Mouse (Mus musculus): ENCODE measurements around the gene Gm37240.

Gene Gm37240

DNA sequence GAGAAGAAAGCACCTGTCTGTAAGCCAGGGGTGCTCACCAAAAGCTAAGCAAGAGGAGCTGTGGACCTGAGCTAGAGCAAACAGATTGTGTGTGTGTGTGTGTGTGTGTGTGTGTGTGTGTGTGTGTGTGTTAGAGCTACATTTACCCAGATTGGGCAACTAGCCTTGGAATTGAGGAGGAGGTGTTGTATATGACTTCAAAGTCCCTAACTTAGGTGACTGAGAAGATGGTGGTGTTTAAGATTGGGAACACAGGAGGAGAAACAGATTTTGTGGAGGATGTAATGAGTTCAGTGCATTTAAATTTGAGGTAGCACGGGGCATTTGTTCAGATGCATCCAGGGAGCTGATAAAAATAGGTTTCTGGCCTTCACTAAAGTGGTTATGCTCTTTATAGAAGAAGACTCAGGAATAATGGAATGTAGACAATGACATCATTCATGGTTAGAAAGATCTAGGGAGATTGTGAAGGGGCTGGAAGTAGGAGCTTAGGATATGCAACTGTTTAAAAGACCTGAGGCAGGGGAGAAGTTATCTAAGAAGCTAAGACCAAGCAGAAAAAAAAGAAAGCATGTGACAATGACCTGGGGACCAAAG, 365.9 kb downstream of the Gm37240 start:
- in situ Hi-C loops (cut with MboI; ENCODE audit: low sequenced_read_pairs): no loop called here

- in situ Hi-C loops (cut with MboI; ENCODE audit: low sequenced_read_pairs): no loop called here
These were observed 368.6 kb downstream of the Gm37240 start for GRCm38 (mm10) chr3:85518668-85519067.

DNA sequence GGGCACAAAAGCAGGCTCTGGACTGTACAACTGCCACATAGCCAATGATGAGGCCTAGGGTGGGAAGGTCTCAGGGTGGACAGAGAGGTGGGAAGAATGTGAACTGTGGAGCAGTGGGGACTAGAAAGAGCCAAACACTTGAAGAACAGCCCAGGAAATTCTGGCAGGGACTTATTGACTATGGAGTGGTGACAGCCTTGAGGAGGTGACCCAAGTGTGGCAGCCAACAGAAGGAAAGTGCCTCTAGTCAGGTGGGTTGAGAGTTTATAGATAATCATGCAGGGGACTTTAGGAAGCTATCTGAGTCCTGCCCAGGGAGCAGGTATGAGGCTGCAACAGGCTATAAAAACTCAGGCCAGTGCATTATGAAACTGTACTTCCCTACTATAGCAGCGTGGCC, 369.2 kb downstream of the Gm37240 start:
- in situ Hi-C loops (cut with MboI; ENCODE audit: low sequenced_read_pairs): no loop called here

- in situ Hi-C loops (cut with MboI; ENCODE audit: low sequenced_read_pairs): no loop called here
These were observed 370.4 kb downstream of the Gm37240 start for GRCm38 (mm10) chr3:85516739-85517396.

DNA sequence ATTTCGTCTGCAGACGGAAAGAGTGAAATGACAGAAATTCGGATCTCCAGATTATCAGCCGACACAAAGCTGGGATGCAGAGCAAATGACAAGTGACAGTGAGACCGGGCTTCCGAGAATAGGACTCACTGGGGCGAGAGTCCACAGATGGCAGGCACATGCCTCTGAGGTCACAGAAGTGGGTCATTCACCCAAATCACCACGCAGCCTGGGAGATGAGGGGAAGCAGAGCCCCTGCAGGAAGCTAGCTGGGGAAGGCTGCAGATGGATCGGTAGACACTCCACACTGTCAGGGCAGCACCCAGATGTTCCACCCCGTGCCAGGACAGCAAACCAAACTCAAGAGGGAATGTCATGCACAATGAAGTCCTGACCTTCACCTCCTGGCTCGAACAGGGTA, 372.6 kb downstream of the Gm37240 start:
- in situ Hi-C loops (cut with MboI; ENCODE audit: low sequenced_read_pairs): no loop called here

DNA sequence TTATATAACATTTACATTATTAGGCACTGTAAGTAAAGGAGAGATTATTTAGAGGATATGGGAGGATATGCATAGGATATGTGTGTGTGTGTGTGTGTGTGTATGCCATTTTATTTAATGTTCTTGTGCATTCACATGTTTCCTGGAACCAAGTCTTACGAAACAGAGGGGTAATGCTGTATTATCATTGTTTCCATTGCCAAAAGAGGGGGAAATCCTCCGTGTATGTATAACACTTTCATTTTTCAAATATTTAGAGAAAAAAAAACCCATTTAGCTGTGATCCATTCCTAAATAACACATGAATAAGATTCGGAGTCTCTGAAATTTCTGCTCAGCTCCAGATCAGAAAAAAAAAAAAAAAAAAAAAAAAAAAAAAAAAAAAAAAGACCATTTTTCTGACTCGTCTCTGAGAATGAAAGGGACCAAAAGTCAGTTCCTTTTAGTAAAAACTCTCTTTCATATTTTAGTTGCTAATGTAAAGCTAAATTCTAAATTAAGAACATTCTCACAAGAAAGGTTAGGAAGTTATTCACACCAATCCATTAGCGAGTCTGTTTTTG, 378.5 kb downstream of the Gm37240 start:
- in situ Hi-C loops (cut with MboI; ENCODE audit: low sequenced_read_pairs): no loop called here

GRCm38 (mm10) chr3:85500096-85500495, 387.2 kb downstream of the Gm37240 start:
- in situ Hi-C loops (cut with MboI; ENCODE audit: low sequenced_read_pairs): no loop called here

GRCm38 (mm10) chr3:85496146-85496545, 391.2 kb downstream of the Gm37240 start:
- in situ Hi-C loops (cut with MboI; ENCODE audit: low sequenced_read_pairs): no loop called here

GRCm38 (mm10) chr3:85493796-85494195, 393.5 kb downstream of the Gm37240 start:
- in situ Hi-C loops (cut with MboI; ENCODE audit: low sequenced_read_pairs): no loop called here

DNA sequence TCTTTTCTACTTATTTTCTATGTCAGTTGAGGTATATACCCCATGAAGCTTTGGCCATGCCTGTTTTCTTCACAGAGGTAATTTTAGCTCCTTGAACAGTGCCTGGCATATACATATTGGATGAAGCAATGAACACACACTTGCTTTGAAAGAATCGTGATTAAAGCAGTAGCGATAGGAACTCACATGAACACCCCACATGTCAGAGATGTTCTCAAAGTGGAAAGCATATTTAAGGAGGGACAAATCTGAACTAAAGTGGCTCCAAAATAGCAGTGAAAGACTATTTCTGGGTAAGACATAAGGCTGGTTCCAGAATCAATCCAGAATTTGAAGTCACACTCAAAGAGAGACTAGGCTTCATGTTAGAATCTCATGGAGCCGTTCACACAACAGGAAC, 397.1 kb downstream of the Gm37240 start:
- in situ Hi-C loops (cut with MboI; ENCODE audit: low sequenced_read_pairs): no loop called here

DNA sequence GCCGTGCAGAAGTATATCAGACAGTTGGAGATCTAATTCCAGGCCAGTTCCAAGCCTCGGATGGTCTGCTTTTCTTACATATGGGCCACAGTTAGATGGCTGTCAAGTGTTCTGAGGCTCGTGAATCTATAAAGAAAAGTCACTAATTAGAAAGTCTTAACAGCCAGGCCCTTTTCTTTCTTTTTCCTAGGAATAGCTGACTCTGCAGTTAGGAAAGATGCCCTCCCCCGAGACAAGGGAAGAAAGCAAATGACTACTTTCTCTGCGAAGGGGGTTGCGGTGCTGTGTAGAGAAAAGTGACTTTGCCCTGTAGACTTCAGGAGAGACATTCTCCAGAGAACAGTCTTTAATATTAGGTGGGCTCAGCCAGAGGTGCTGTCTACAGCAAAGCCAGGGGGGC, 399.9 kb downstream of the Gm37240 start:
- in situ Hi-C loops (cut with MboI; ENCODE audit: low sequenced_read_pairs): no loop called here

DNA sequence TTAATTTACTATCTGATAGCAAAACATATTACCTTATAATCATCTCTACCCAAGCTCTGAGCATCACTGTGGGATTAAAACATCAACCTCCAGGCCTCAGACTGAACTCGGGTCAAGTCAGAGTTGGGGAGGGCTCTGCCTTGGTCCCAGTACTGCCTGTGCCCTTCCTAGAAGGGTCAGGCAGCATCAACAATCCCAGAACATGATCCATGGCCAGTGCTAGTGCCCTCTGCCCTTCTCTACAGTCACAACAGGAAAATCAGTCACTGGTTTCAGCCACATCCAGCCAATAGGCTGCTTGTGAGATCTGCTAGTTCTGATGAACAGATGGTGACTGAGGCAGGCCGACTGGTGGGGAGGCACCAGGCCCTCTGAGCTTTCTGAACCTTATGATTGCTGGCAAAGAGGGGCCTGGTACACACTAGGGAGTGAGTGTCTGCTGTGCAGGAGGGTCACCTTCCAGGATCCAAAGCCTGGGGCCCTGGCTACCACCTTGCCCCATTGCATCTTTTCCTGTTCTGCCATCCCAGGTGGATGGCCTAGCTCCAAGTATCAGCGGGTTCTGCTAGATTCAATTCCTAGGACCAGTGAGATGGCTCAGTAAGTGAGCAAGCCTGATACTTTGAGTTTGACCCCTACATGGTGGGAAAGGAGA, 401.7 kb downstream of the Gm37240 start:
- in situ Hi-C loops (cut with MboI; ENCODE audit: low sequenced_read_pairs): no loop called here

GRCm38 (mm10) chr3:85482636-85483035, 404.7 kb downstream of the Gm37240 start:
- in situ Hi-C loops (cut with MboI; ENCODE audit: low sequenced_read_pairs): no loop called here

DNA sequence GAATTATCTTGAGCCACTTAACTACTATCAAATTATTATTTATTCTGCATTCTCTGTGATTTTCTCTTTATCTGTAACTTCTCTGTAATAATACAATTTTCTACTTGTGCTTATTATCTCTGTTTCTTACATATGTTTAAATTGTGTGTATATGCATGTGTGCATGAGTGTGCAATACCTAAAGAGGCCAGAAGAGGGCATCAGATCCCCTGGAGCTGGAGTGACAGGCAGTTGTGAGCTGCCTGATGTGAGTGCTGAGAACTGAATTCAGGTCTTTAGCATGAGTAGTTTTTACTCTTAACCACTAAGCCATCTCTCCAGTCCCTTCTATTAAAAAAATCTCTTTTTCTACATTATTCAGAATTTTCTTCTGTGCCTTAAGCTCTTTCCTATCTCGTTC, 406.7 kb downstream of the Gm37240 start:
- in situ Hi-C loops (cut with MboI; ENCODE audit: low sequenced_read_pairs): no loop called here

GRCm38 (mm10) chr3:85478731-85479130, 408.6 kb downstream of the Gm37240 start:
- in situ Hi-C loops (cut with MboI; ENCODE audit: low sequenced_read_pairs): no loop called here

GRCm38 (mm10) chr3:85469711-85470110, 417.6 kb downstream of the Gm37240 start:
- in situ Hi-C loops (cut with MboI; ENCODE audit: low sequenced_read_pairs): no loop called here

GRCm38 (mm10) chr3:85468995-85469394, 418.3 kb downstream of the Gm37240 start:
- in situ Hi-C loops (cut with MboI; ENCODE audit: low sequenced_read_pairs): no loop called here

GRCm38 (mm10) chr3:85465283-85466025, 421.9 kb downstream of the Gm37240 start:
- in situ Hi-C loops (cut with MboI; ENCODE audit: low sequenced_read_pairs): no loop called here

- in situ Hi-C loops (cut with MboI; ENCODE audit: low sequenced_read_pairs): no loop called here
These were observed 427.3 kb downstream of the Gm37240 start for GRCm38 (mm10) chr3:85460021-85460420.

DNA sequence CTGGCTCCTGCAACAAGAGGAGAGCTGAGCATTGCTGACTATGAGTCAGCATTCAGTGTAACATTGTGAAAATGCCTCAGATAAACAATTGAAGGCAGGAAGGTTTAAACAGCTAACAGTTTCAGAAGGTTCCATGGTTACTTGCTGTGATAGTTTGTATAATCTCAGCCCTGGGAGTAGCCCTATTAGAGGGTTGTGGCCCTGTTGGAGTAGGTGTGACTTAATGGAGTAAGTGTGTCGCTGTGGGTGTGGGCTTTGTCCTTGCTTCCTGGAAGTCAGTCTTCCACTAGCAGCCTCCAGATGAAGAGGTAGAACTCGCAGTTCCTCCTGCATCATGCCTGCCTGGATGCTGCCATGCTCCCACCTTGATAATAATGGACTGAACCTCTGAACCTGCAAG, 430.3 kb downstream of the Gm37240 start:
- in situ Hi-C loops (cut with MboI; ENCODE audit: low sequenced_read_pairs): no loop called here

GRCm38 (mm10) chr3:85455453-85455852, 431.9 kb downstream of the Gm37240 start:
- in situ Hi-C loops (cut with MboI; ENCODE audit: low sequenced_read_pairs): no loop called here
